Mouse (Mus musculus) heart, adult 2 months (tissue): ENCODE data around the gene Hesx1. TPM values are rescaled to one million over a fixed set of nuclear protein-coding genes. Genes with fewer than 3 reads are reported as not detected.

ENCODE experiments used
- DNase-seq, 2 experiments: peaks; one replicate each; pipeline ENCODE4 v3.0.0; 2021
- H3K27ac ChIP-seq: fragments of 200-600 bp; 2 replicates; pipeline ENCODE4 v1.8.1; 2022
- H3K27me3 ChIP-seq: fragments of 200-500 bp; 2 replicates; pipeline ENCODE4 v1.6.1; 2012; ENCODE audit warnings: mild to moderate bottlenecking, low read length, inconsistent platforms, mixed read lengths; ENCODE audit not compliant: control insufficient read depth, insufficient read depth
- H3K36me3 ChIP-seq: fragments of 200-500 bp; 2 replicates; pipeline ENCODE4 v1.6.1; 2012; ENCODE audit warnings: low read length, inconsistent platforms; ENCODE audit not compliant: control insufficient read depth, insufficient read depth
- H3K4me1 ChIP-seq: fragments of 200-500 bp; 2 replicates; pipeline ENCODE4 v1.6.1; 2011; ENCODE audit warnings: low read length; ENCODE audit not compliant: control insufficient read depth, insufficient read depth
- H3K4me3 ChIP-seq: fragments of 200-600 bp; 2 replicates; pipeline ENCODE4 v1.8.1; 2022
- H3K79me2 ChIP-seq: fragments of 200-500 bp; replicated peaks from 2 replicates; pipeline ENCODE4 v1.6.1; 2012; ENCODE audit warnings: mild to moderate bottlenecking, inconsistent platforms, low read length, moderate library complexity, mixed read lengths; ENCODE audit not compliant: control insufficient read depth, insufficient read depth
- H3K9ac ChIP-seq: fragments of 200-500 bp; 2 replicates; pipeline ENCODE4 v1.6.1; 2012; ENCODE audit warnings: low read depth, mild to moderate bottlenecking, control low read depth, inconsistent platforms, low read length, mixed read lengths
- CTCF ChIP-seq: fragments of 200-600 bp; IDR thresholded peaks from 2 replicates; pipeline ENCODE4 v1.8.1; 2022; ENCODE audit warnings: antibody characterized with exemption, mild to moderate bottlenecking, moderate library complexity
- EP300 ChIP-seq: fragments of 200-500 bp; IDR thresholded peaks from 2 replicates; pipeline ENCODE4 v1.6.1; 2011; ENCODE audit warnings: low read depth, low read length, control low read depth; ENCODE audit not compliant: insufficient read depth
- POLR2A ChIP-seq: fragments of 200-500 bp; IDR thresholded peaks from 2 replicates; pipeline ENCODE4 v1.6.1; 2011; ENCODE audit warnings: mild to moderate bottlenecking, low read depth, low read length, control low read depth; ENCODE audit not compliant: insufficient read depth
- WGBS: fragments of 180-500 bp; shearing (Covaris S2); methylation state at CpG from one replicate; pipeline ENCODE4 v1.1.7; 2018; 5-methylcytosine and 5-hydroxymethylcytosine counted together
- intact Hi-C: fragments of 180-260 bp; cut with DNase I; formaldehyde crosslinking; loops from one replicate; pipeline ENCODE4 v1.15.1; 2025
- polyA plus RNA-seq: library from polyadenylated mRNA; depleted of rRNA; stranded (reverse); fragments of >200 nt; gene quantifications from 2 replicates; pipeline ENCODE4 v1.2.3, GENCODE M21; 2012
- total RNA-seq, 2 experiments: library from RNA; stranded (reverse); gene quantifications; 2 replicates each; pipeline ENCODE4 v1.2.3; 2021

The Hesx1 gene
- total and polyA plus RNA-seq, 3 experiments: not detected

DNA sequence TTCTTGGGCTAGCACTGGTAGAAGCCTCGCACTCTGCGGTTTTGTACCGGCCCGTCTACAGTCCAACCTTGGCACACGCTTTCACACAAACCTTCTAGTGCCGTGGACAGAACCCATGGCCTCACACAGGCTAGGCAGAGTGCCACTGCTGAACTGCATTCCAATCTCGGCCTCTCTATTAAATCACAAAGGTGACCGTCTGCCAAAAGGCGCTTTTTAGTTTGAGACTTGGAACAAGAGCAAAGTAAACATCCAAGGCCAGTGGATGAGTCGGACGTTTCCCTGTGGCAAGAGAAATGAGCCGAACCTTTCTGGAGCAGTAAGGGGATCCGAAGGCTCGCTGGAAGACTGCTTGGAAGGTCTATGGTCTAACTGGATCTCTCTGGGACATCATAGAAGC, 25.6 kb downstream of the Hesx1 start:
- Histone ChIP-seq H3K4me1 (peaks cover 2% of the 10 kb centered on the region), H3K36me3 (no peaks in the 10 kb centered on the region), H3K4me3 (no peak overlapping the region), H3K9ac (no peak overlapping the region), H3K79me2 (no peaks in the 10 kb centered on the region), H3K27me3 (no peaks in the 10 kb centered on the region), H3K27ac (no peak overlapping the region)
- TF ChIP-seq POLR2A (no peak), CTCF (no peak), EP300 (no peak)
- intact Hi-C loops: no loop called here
- DNase-seq: no peak
- WGBS: 56% methylated on average over 14 of the region's 14 CpGs

DNA sequence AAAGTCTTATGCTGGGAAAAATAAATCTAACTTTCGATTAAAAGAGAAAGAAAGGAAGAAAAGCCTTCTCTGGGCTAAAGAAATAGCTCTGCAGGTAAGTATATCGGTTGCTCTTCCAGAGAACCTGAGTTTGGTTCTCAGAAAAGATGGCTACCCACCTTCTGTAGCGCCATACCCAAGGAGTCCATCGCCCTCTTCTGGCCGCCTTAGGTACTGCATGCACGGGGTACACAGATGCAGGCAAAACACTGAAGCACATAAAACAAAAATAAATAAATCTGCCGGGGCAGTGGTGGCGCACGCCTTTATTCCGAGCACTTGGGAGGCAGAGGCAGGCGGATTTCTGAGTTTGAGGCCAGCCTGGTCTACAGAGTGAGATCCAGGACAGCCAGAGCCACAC, 28.7 kb downstream of the Hesx1 start:
- intact Hi-C loops: no loop called here
- peak; percentile 42 to 58 for DNase-seq
- Histone ChIP-seq H3K9ac (no peak overlapping the region), H3K36me3 (no peaks in the 10 kb centered on the region), H3K4me1 (peaks cover 2% of the 10 kb centered on the region), H3K27me3 (no peaks in the 10 kb centered on the region), H3K4me3 (no peak overlapping the region), H3K27ac (no peak overlapping the region), H3K79me2 (no peaks in the 10 kb centered on the region)
- WGBS: 43% methylated on average over 11 of the region's 11 CpGs
- no peak for TF ChIP-seq POLR2A
- peak; percentile 81 for TF ChIP-seq CTCF
- no peak for TF ChIP-seq EP300

- no peaks in the 10 kb centered on the region for H3K27me3 ChIP-seq
- whole genome bisulfite sequencing: 46% methylated on average over 4 of the region's 4 CpGs
- H3K27ac ChIP-seq: no peak overlapping the region
- no peak for TF ChIP-seq POLR2A
- no peak for TF ChIP-seq EP300
- TF ChIP-seq CTCF: no peak
- no peaks in the 10 kb centered on the region for H3K79me2 ChIP-seq
- no peak overlapping the region for H3K9ac ChIP-seq
- no peak for DNase-seq
- peaks cover 2% of the 10 kb centered on the region for H3K4me1 ChIP-seq
- intact Hi-C loops: loop anchor here (5.0 kb wide), 1 partner anchor 532 kb away; no protein-coding TSS in a partner anchor
- H3K4me3 ChIP-seq: no peak overlapping the region
- H3K36me3 ChIP-seq: no peaks in the 10 kb centered on the region
Observed at GRCm38 (mm10) chr14:27024664-27025063, 30.4 kb downstream of the Hesx1 start.

DNA sequence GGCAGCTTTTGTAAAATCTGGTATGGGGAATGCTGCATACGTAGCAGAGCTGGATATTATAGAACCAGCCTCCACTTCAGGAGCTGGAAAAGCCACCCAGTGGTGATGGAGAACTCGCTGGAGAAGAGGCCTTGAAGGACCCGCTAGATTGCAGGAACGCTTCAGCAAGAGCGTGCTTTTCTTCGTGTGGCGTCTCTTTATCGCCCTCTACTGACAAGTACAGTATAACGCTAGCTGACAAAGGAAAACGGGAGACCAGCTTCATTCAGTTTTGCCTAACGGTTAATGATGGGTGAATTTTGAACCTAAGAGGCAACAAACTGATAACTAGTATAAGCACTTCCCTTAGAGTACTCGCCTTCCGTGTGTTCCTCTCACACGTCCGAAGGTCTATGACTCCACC, 35.6 kb downstream of the Hesx1 start:
- no peak overlapping the region for H3K4me3 ChIP-seq

GRCm38 (mm10) chr14:27031142-27031541, 36.9 kb downstream of the Hesx1 start:
- peak; percentile 92 for TF ChIP-seq CTCF
- TF ChIP-seq POLR2A: no peak
- TF ChIP-seq EP300: peak; percentile 70; the same call in 1 of the 2 replicates
- no peaks in the 10 kb centered on the region for H3K27me3 ChIP-seq
- no peak overlapping the region for H3K27ac ChIP-seq
- peaks cover 2% of the 10 kb centered on the region; the same call in 1 of the 2 replicates for H3K4me1 ChIP-seq
- H3K9ac ChIP-seq: no peak overlapping the region
- no peaks in the 10 kb centered on the region for H3K79me2 ChIP-seq
- WGBS: 16% methylated on average over 4 of the region's 4 CpGs
- no peaks in the 10 kb centered on the region for H3K36me3 ChIP-seq
- DNase-seq: peak; percentile 68 to 87
- no peak overlapping the region for H3K4me3 ChIP-seq
- intact Hi-C loops: loop anchor here (1.0 to 10.0 kb wide), 3 partner anchors 65 to 394 kb away; partner anchors contain the start of gene Fam208a

More for the DNA sequence above, 35.6 kb downstream of the Hesx1 start:
- DNase-seq: peak in 1 of 2 experiments; percentile 23
- intact Hi-C loops: loop anchor here (2.0 to 10.0 kb wide), 4 partner anchors 155 to 537 kb away; partner anchors contain the start of gene Fam208a
- no peaks in the 10 kb centered on the region for H3K36me3 ChIP-seq
- TF ChIP-seq CTCF: peak; percentile 94
- TF ChIP-seq EP300: 0 out of 2 replicates have a peak, but pooled peaks have one; percentile 34
- no peak for TF ChIP-seq POLR2A
- H3K9ac ChIP-seq: no peak overlapping the region
- no peak overlapping the region for H3K27ac ChIP-seq
- no peaks in the 10 kb centered on the region for H3K27me3 ChIP-seq
- H3K4me1 ChIP-seq: peaks cover 2% of the 10 kb centered on the region; the same call in 1 of the 2 replicates
- no peaks in the 10 kb centered on the region for H3K79me2 ChIP-seq
- 2% methylated on average over 15 of the region's 15 CpGs for WGBS

DNA sequence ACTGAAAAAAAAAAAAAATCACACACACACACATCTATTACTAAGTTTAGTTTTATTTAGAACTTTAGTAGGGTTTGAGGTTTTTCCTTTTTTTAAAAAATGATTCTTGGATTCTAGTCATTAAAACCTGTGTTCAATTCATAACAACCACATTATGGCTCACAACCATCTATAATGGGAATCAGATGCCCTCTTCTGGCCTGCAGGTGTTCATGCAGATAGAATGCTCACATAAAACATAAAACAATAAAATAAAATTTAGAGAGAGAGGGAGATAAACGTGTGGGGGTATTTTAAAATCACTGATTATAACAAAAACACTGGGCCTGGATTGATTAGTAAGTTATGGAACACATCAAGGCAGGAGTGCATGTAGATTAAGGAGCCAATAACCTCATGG, 43.3 kb downstream of the Hesx1 start:
- intact Hi-C loops: loop anchor here (10.0 kb wide), 1 partner anchor 387 kb away; the partner anchor contains the start of gene Fam208a
- WGBS: 84% methylated on average over 1 of the region's 1 CpGs

More for the DNA sequence above, 43.3 kb downstream of the Hesx1 start:
- Histone ChIP-seq H3K4me3 (no peak overlapping the region), H3K36me3 (no peaks in the 10 kb centered on the region), H3K4me1 (peaks cover under 1% of the 10 kb centered on the region), H3K79me2 (no peaks in the 10 kb centered on the region), H3K9ac (no peak overlapping the region), H3K27me3 (no peaks in the 10 kb centered on the region), H3K27ac (no peak overlapping the region)
- TF ChIP-seq POLR2A: no peak
- TF ChIP-seq CTCF: peak; percentile 40
- no peak for DNase-seq
